In genomic region chr11:120643601-120643987, GRCm38 (mm10) we compare ENCODE assay signal across 8 mouse cellular contexts. TPM values are rescaled to one million over a fixed set of nuclear protein-coding genes. Genes with fewer than 3 reads are reported as not detected.
DNase-seq lines count a peak whose midpoint lies in the region; ATAC-seq and TF ChIP-seq lines count a peak whose summit lies in the region.

Gene Pycr1 (minus strand): TSS chr11:120643769.

- H3K4me1 ChIP-seq in hindbrain, embryonic 15.5 days (replicated peaks): peaks cover 21% of the 10 kb centered on the region

- no peak for DNase-seq in Patski (ENCODE audit: low read depth, low spot score)
- peak; percentile 95 for DNase-seq in cerebellum, postnatal 14 days
- peak; percentile 88 to 91 for DNase-seq in frontal cortex, postnatal 25 days (ENCODE audit: low spot score in 2 of 2)
- peak; percentile 87 for DNase-seq in left cerebral cortex, adult 11 months (ENCODE audit: low spot score)
- DNase-seq in lung, postnatal 4 days: peak; percentile 94 to 95
- peak; percentile 75 for DNase-seq in retina, postnatal 7 days (ENCODE audit: low read depth, low spot score)
- DNase-seq in urinary bladder, adult 2 months (ENCODE audit: low spot score): peak; percentile 85

- peak within 1 kb of the TSS; percentile 77 for H3K9ac ChIP-seq in hindbrain, embryonic 15.5 days

- H3K27ac ChIP-seq in hindbrain, embryonic 15.5 days (replicated peaks): peak within 1 kb of the TSS; percentile 60

- H3K9me3 ChIP-seq in hindbrain, embryonic 15.5 days: no peaks in the 10 kb centered on the region

- peak within 1 kb of the TSS; percentile 95 for H3K4me2 ChIP-seq in hindbrain, embryonic 15.5 days

- POLR2A ChIA-PET in Patski (lab: Charles Lee): interaction anchor here (1.5 to 2.0 kb wide), 2 partner anchors 11 to 17 kb away, joined by 3 to 8 read pairs; partner anchors contain the start of gene Mafg

- CTCF ChIA-PET in Patski (lab: Charles Lee): interaction anchor here (1.1 to 2.2 kb wide), 6 partner anchors 11 to 133 kb away, joined by 3 to 10 read pairs (median 4); no protein-coding TSS in a partner anchor

- H3K27me3 ChIP-seq in Patski: no peaks in the 10 kb centered on the region
- H3K27me3 ChIP-seq in hindbrain, embryonic 15.5 days: no peaks in the 10 kb centered on the region; the same call in 1 of the 2 replicates

- H3K4me3 ChIP-seq in hindbrain, embryonic 15.5 days: peak within 1 kb of the TSS; percentile 59

- under 1% methylated on average over 15 of the region's 15 CpGs for WGBS in hindbrain, embryonic 15.5 days

- in situ Hi-C loops in Patski (cut with MboI; ENCODE audit: low pct_unique_long_range_greater_than_20kb): no loop called here

- no peaks in the 10 kb centered on the region for H3K36me3 ChIP-seq in hindbrain, embryonic 15.5 days

- ATAC-seq in Patski: peak; percentile 89
- ATAC-seq in hindbrain, embryonic 15.5 days (ENCODE audit: low FRiP score, low read depth): peak; percentile 98

- TF ChIP-seq CTCF in Patski (IDR thresholded peaks at IDR 0.05): no peak

RNA-seq across cellular contexts. Expression of gene Pycr1, which starts in this region (rescaled TPM):
- 6.7 TPM for polyA plus RNA-seq in Patski (2021)
- 19.0 and 21.3 TPM in 2 replicates for polyA plus RNA-seq in hindbrain, embryonic 15.5 days (2015; fragmentation: Nextera tagmentation; extraction: Ambion mirVana)
- polyA plus RNA-seq in urinary bladder, adult 2 months (2012; rRNA removed): 15.5 and 18.5 TPM in 2 replicates
